Mouse (Mus musculus): ENCODE data around the gene Ybx2. TPM values are rescaled to one million over a fixed set of nuclear protein-coding genes. Genes with fewer than 3 reads are reported as not detected.
A peak's percentile ranks its signal among the peaks of the same experiment; 100 is the strongest.

Gene Ybx2
- polyA plus RNA-seq, 1 experiment, result 21.1 TPM

DNA sequence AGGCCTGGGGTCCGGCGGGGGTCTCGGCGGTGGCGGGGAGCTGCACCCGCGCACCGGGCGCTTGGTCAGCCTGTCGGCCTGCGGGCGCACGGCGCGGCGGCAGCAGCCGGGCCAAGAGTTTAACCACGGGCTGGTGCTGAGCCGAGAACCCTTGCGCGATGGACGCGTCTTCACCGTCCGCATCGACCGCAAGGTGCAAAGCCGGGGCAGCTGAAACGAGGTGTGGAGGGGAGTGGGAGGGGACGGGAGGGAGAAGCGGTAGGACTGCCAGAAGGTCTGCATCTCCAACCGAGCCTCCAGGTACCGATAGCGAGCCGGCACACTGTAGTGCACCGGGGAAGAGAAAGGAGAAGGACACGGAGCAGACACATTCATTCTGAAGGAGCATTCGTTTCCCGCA lies 33.6 kb upstream of the Ybx2 start:
- H3K4me3 ChIP-seq (ENCODE audit: insufficient read depth, low read length), result peak overlapping the region; percentile 69
- H3K27ac ChIP-seq (ENCODE audit: insufficient read depth, low read length), result no peak overlapping the region
- TF ChIP-seq CTCF (IDR thresholded peaks at IDR 0.05; ENCODE audit: extremely low read depth, insufficient read depth, low read length), result no peak
- TF ChIP-seq POLR2A (IDR thresholded peaks at IDR 0.05; ENCODE audit: extremely low read depth, insufficient read depth, low read length), result no peak

DNA sequence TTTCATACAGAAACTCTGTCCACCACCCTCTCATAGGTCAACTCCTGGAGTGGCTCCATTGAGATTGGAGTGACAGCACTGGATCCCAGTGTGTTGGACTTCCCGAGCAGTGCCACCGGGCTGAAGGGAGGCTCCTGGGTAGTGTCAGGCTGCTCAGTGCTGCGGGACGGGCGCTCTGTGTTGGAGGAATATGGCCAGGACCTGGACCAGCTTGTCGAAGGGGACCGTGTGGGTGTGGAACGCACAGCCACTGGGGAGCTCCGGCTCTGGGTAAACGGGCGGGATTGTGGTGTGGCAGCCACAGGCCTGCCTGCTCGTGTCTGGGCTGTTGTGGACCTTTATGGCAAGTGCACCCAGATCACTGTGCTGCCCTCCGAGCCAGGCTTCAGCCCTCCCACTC lies 32.6 kb upstream of the Ybx2 start:
- H3K4me1 ChIP-seq (ENCODE audit: control insufficient read depth, insufficient read depth, low read length), result 0 out of 2 replicates have a peak, but pooled peaks cover 4% of the 10 kb centered on the region
- no peak for TF ChIP-seq POLR2A (IDR thresholded peaks at IDR 0.05; ENCODE audit: extremely low read depth, insufficient read depth, low read length)
- no peak for TF ChIP-seq CTCF (IDR thresholded peaks at IDR 0.05; ENCODE audit: extremely low read depth, insufficient read depth, low read length)
- H3K27ac ChIP-seq (ENCODE audit: insufficient read depth, low read length), result no peak overlapping the region
- H3K4me3 ChIP-seq (ENCODE audit: insufficient read depth, low read length), result 0 out of 2 replicates have a peak overlapping the region, but pooled peaks have one; percentile 69

More for the DNA sequence above, 33.6 kb upstream of the Ybx2 start:
- 0 out of 2 replicates have a peak, but pooled peaks cover 4% of the 10 kb centered on the region for H3K4me1 ChIP-seq (ENCODE audit: control insufficient read depth, insufficient read depth, low read length)

DNA sequence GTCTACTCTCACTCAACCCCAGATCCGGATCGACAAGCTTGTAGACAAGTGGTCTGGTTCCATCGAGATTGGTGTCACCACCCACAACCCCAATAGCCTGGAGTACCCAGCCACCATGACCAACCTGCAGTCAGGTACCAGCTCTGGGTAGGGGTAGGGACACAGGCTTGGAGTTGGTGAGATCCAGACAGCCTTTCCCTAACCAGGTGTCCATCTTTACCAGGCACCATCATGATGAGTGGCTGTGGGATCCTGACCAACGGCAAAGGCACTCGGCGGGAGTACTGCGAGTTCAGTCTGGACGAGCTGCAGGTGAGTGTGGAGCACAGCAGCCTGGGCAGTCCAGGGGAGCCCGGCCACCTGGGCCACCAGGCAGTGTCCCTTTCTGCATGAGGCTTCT lies 31.3 kb upstream of the Ybx2 start:
- TF ChIP-seq POLR2A (IDR thresholded peaks at IDR 0.05; ENCODE audit: extremely low read depth, insufficient read depth, low read length) (no peak), CTCF (IDR thresholded peaks at IDR 0.05; ENCODE audit: extremely low read depth, insufficient read depth, low read length) (no peak)
- no peak overlapping the region for H3K27ac ChIP-seq (ENCODE audit: insufficient read depth, low read length)

DNA sequence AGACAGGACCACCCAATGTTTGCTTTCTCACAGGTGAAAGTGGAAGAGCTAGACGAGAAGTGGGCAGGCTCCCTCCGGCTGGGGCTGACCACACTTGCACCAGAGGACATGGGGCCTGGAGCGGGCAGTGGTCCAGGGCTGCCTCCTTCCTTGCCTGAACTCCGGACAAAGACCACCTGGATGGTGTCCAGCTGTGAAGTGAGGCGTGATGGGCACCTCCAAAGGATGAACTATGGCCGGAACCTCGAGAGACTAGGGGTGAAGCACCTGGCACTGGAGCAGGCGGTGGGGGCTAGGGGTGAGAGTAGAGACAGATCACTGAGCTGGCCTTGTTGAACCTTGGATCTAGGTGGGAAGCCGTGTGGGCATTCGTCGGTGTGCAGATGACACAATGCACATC lies 27.0 kb upstream of the Ybx2 start:
- TF ChIP-seq CTCF (IDR thresholded peaks at IDR 0.05; ENCODE audit: extremely low read depth, insufficient read depth, low read length) (no peak), POLR2A (IDR thresholded peaks at IDR 0.05; ENCODE audit: extremely low read depth, insufficient read depth, low read length) (no peak)
- no peaks in the 10 kb centered on the region for H3K4me1 ChIP-seq (ENCODE audit: control insufficient read depth, insufficient read depth, low read length)
- H3K4me3 ChIP-seq (ENCODE audit: insufficient read depth, low read length), result no peak overlapping the region
- no peak overlapping the region for H3K27ac ChIP-seq (ENCODE audit: insufficient read depth, low read length)

More for the DNA sequence above, 31.3 kb upstream of the Ybx2 start:
- Histone ChIP-seq H3K4me3 (ENCODE audit: insufficient read depth, low read length) (no peak overlapping the region), H3K4me1 (ENCODE audit: control insufficient read depth, insufficient read depth, low read length) (0 out of 2 replicates have a peak, but pooled peaks cover 4% of the 10 kb centered on the region)

DNA sequence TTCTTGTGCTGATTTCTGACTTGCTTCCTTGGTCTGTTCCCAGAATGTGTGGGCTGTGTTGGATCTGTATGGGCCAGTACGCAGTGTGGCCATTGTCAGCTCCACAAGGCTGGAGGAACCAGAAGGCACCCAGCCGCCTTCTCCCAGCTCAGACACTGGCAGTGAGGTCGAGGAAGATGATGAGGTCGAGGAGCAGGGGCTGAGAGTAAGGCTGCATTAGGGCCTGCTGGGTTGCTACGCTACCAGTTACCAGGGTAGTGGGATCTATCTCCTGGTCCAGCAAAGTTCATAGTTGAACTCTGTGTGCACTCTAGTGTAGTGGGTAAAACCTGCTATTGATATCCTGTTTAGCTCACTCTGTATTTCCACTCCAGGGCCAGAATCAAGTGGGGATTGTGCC lies 26.4 kb upstream of the Ybx2 start:
- Histone ChIP-seq H3K4me1 (ENCODE audit: control insufficient read depth, insufficient read depth, low read length) (no peaks in the 10 kb centered on the region), H3K27ac (ENCODE audit: insufficient read depth, low read length) (no peak overlapping the region), H3K4me3 (ENCODE audit: insufficient read depth, low read length) (no peak overlapping the region)
- TF ChIP-seq CTCF (IDR thresholded peaks at IDR 0.05; ENCODE audit: extremely low read depth, insufficient read depth, low read length), result no peak
- TF ChIP-seq POLR2A (IDR thresholded peaks at IDR 0.05; ENCODE audit: extremely low read depth, insufficient read depth, low read length), result no peak

DNA sequence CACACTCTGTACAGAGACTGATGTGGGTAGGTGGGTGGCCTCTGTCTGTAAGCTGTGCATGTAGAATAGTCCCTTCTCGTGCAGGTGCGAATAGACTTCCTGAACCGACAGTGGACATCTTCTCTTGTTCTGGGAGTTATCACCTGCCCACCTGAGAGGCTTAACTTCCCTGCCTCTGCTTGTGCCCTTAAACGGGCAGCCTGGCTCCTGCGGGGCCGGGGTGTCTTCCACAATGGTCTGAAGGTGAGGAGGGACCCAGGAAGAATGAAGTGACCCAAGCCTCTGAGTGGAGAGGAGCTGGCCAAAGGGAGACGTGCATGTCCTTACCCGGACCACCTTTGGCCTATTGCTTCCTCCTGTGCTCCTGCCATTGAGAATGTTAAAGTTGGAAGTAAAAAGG lies 25.4 kb upstream of the Ybx2 start:
- H3K27ac ChIP-seq (ENCODE audit: insufficient read depth, low read length), result no peak overlapping the region
- TF ChIP-seq CTCF (IDR thresholded peaks at IDR 0.05; ENCODE audit: extremely low read depth, insufficient read depth, low read length) (no peak), POLR2A (IDR thresholded peaks at IDR 0.05; ENCODE audit: extremely low read depth, insufficient read depth, low read length) (no peak)
- peaks cover 2% of the 10 kb centered on the region; the same call in 1 of the 2 replicates for H3K4me1 ChIP-seq (ENCODE audit: control insufficient read depth, insufficient read depth, low read length)
- no peak overlapping the region for H3K4me3 ChIP-seq (ENCODE audit: insufficient read depth, low read length)

DNA sequence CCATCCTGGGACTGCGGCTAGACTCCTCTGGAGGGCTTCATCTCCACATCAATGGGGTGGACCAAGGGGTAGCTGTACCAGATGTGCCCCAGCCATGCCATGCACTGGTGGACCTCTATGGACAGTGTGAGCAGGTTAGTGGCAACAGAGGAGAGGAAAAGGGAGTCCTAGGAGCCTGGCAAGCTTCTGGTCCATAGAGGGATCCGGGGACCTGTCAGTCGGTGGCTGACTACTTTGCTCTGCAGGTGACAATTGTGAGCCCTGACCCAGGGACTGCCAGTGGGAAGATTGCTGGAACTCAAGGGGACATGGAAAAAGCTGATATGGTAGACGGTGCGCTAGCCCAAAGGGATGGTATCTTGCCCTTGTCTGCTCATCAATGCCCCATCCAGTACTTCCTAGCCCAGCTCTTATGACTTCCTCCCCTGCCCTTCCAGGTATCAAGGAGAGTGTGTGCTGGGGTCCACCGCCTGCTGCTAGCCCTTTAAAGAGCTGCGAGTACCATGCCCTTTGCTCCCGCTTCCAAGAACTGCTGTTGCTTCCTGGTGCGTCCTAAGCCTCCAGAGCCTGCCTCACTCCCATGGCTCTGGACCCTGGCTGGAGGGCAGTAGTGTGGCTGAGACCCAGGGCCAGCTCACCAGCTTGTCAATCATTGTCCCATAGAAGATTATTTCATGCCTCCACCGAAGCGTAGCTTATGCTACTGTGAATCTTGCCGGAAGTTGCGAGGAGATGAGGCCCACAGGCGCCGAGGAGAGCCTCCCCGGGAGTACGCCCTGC lies 24.6 kb upstream of the Ybx2 start:
- Histone ChIP-seq H3K4me3 (ENCODE audit: insufficient read depth, low read length) (no peak overlapping the region), H3K27ac (ENCODE audit: insufficient read depth, low read length) (no peak overlapping the region), H3K4me1 (ENCODE audit: control insufficient read depth, insufficient read depth, low read length) (peaks cover 2% of the 10 kb centered on the region; the same call in 1 of the 2 replicates)
- TF ChIP-seq POLR2A (IDR thresholded peaks at IDR 0.05; ENCODE audit: extremely low read depth, insufficient read depth, low read length) (no peak), CTCF (IDR thresholded peaks at IDR 0.05; ENCODE audit: extremely low read depth, insufficient read depth, low read length) (no peak)

DNA sequence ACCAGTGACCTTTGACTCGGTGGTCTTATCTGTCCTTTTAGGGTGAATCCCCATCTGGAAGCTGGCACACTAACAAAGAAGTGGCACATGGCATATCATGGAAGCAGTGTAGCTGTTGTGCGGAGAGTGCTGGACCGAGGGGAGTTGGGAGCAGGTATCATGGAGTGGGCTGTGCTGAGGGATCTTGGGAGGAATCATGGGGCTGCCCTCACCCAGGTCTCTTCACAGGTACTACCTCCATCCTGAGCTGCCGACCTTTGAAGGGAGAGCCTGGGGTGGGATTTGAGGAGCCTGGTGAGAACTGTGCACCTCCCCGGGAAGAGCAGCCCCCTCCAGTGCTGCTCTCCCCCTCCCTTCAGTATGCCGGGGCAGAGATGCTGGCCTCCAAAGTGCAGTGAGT lies 23.9 kb upstream of the Ybx2 start:
- no peak overlapping the region for H3K27ac ChIP-seq (ENCODE audit: insufficient read depth, low read length)
- TF ChIP-seq POLR2A (IDR thresholded peaks at IDR 0.05; ENCODE audit: extremely low read depth, insufficient read depth, low read length) (no peak), CTCF (IDR thresholded peaks at IDR 0.05; ENCODE audit: extremely low read depth, insufficient read depth, low read length) (no peak)
- no peak overlapping the region for H3K4me3 ChIP-seq (ENCODE audit: insufficient read depth, low read length)
- peaks cover 2% of the 10 kb centered on the region; the same call in 1 of the 2 replicates for H3K4me1 ChIP-seq (ENCODE audit: control insufficient read depth, insufficient read depth, low read length)

DNA sequence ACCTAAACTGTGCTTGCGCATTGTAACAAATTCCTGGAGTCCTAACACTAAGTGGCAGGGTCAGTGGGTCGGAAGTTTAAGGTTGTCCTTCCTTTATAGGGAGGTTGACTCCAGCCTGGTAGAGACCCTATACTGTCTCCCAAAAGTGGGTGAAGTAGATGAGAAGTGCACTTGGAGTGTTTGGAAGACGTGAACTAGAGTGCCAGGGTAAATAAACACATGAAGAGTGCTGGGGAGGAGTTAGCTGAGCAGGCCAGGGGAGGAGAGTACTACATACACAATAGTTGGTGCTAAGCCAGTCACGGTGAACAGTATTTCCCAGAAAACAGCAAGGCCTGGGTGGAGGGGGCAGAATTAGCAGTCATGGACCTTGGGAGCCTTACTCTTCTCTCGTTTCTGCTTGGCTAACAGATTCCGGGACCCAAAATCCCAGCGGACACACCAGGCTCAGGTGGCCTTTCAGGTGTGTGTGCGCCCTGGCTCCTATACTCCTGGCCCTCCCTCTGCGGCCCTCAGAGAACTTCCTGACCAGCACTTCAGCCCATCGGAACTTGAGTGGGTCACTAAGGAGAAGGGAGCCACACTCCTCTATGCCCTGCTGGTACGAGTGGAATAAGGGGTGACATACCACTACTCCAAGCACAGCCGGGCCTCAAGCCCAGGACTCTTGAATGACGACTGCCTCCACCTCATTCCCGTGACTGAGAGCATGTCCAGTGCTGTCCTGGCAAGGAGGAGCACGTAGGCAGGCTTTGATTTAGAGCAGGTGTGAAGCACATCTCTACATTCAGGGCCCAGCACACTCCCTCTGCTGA lies 22.7 kb upstream of the Ybx2 start:
- Histone ChIP-seq H3K4me3 (ENCODE audit: insufficient read depth, low read length) (no peak overlapping the region; the same call in 1 of the 2 replicates), H3K4me1 (ENCODE audit: control insufficient read depth, insufficient read depth, low read length) (peaks cover 2% of the 10 kb centered on the region; the same call in 1 of the 2 replicates), H3K27ac (ENCODE audit: insufficient read depth, low read length) (no peak overlapping the region)
- no peak for TF ChIP-seq POLR2A (IDR thresholded peaks at IDR 0.05; ENCODE audit: extremely low read depth, insufficient read depth, low read length)
- no peak for TF ChIP-seq CTCF (IDR thresholded peaks at IDR 0.05; ENCODE audit: extremely low read depth, insufficient read depth, low read length)
